Mouse (Mus musculus): Measurements from ENCODE around the gene Mlxip. TPM values are rescaled to one million over a fixed set of nuclear protein-coding genes. Genes with fewer than 3 reads are reported as not detected.

The Mlxip gene
- total RNA-seq, 2 experiments from 2014 or later = 29.9 to 30.0 TPM

- intact Hi-C loops (cut with DNase I) = no loop called here
- peak; percentile 40 for DNase-seq
Measured at GRCm38 (mm10) chr5:123489112-123489785, 94.7 kb downstream of the Mlxip start, which contains the start of the genes Lrrc43 and Il31. TSS of gene Lrrc43 (plus strand) at chr5:123489305. TSS of gene Il31 (minus strand) at chr5:123489489.

DNA sequence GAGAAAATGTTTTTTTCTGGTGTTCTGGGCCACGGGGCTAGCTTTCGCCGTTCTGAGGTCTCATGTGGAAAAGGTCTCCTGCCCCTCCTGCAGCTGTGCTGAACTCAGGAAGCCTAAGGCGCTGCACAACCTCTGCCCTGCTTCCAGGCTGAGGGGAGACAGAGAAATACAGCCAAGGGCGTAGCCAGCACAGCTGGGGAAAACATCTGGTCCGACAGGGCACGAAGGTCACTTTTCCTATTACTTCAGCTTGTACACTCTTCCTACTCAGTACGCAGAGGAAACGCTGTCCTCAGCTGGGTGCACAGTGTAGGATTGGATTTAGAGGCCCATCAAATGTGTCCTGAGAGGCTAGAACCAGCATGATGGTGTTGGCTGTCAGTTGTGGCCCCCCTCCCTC lies 95.3 kb downstream of the Mlxip start:
- intact Hi-C loops (cut with DNase I) = no loop called here
- DNase-seq = no peak

GRCm38 (mm10) chr5:123499717-123500116 lies 105.1 kb downstream of the Mlxip start:
- peak; percentile 47 for DNase-seq
- intact Hi-C loops (cut with DNase I) = loop anchor here (2.0 to 10.0 kb wide), 2 partner anchors 55 to 125 kb away; no protein-coding TSS in a partner anchor

GRCm38 (mm10) chr5:123501973-123502372 lies 107.4 kb downstream of the Mlxip start:
- no peak for DNase-seq
- intact Hi-C loops (cut with DNase I) = loop anchor here (10.0 kb wide), 1 partner anchor 127 kb away; no protein-coding TSS in a partner anchor

Other genes starting within 250 kb of the Mlxip start
- 10 to 100 TPM; 34.9 to 39.3 TPM for gene Psmd9, start 225.4 kb upstream of the Mlxip start, total RNA-seq (2021)
- not detected for gene Hpd, start 212.1 kb upstream of the Mlxip start, total RNA-seq (2021)
- gene Wdr66, start 142.7 kb upstream of the Mlxip start, total RNA-seq (2021) = 1 to 10 TPM; 5.6 to 6.1 TPM
- 10 to 100 TPM; 95.1 to 98.4 TPM for gene Bcl7a, start 51.0 kb upstream of the Mlxip start, total RNA-seq (2021)
- 1 to 10 TPM; 1.3 to 1.7 TPM for gene Lrrc43, start 94.5 kb downstream of the Mlxip start, total RNA-seq (2021)
- gene Il31, start 94.7 kb downstream of the Mlxip start, total RNA-seq (2021) = not detected
- gene B3gnt4, start 115.7 kb downstream of the Mlxip start, total RNA-seq (2021) = 1 to 10 TPM; 1.5 to 2.4 TPM
- gene Diablo, start 129.4 kb downstream of the Mlxip start, total RNA-seq (2021) = 10 to 100 TPM; 42.1 to 47.8 TPM
- 1 to 10 TPM; 6.4 to 8.3 TPM for gene Gm49027, start 130.7 kb downstream of the Mlxip start, total RNA-seq (2021)
- gene Vps33a, start 178.2 kb downstream of the Mlxip start, total RNA-seq (2021) = 10 to 100 TPM; 71.2 to 83.2 TPM

All from left cerebral cortex, postnatal 4 days (tissue).